ENCODE assay signal across 22 mouse cellular contexts in genomic region chr17:6893332-6893731, GRCm38 (mm10). TPM values are rescaled to one million over a fixed set of nuclear protein-coding genes. Genes with fewer than 3 reads are reported as not detected.
DNase-seq lines count a peak whose midpoint lies in the region; ATAC-seq and TF ChIP-seq lines count a peak whose summit lies in the region.
"Had no signal": no experiment of that assay in that cellular context is flagged by ENCODE, and none has a peak within 500 bp of the region (broad histone marks: within the 10 kb centered on the region; RNA-seq: fewer than 3 reads in every experiment).

No protein-coding gene starts in this region.

- no peak for TF ChIP-seq POLR2A in ES-Bruce4 (IDR thresholded peaks at IDR 0.05; ENCODE audit: insufficient read depth, low read length)

- no peaks in the 10 kb centered on the region for H3K27me3 ChIP-seq in midbrain, embryonic 11.5 days (ENCODE audit: control insufficient read depth, insufficient read depth, low read length)
- H3K27me3 ChIP-seq in midbrain, embryonic 14.5 days (ENCODE audit: control insufficient read depth, insufficient read depth, low read length), result no peaks in the 10 kb centered on the region
- H3K27me3 ChIP-seq in ES-Bruce4 (ENCODE audit: control insufficient read depth, insufficient read depth, low read length, poor library complexity, severe bottlenecking), result no peaks in the 10 kb centered on the region
- H3K27me3 ChIP-seq: forebrain, embryonic 13.5 days; heart, embryonic 15.5 days; hindbrain, embryonic 15.5 days had no signal

- H3K4me3 ChIP-seq in midbrain, embryonic 11.5 days (ENCODE audit: low read depth, low read length), result no peak overlapping the region
- H3K4me3 ChIP-seq in midbrain, embryonic 14.5 days (replicated peaks; ENCODE audit: low read depth, low read length), result no peak overlapping the region
- no peak overlapping the region for H3K4me3 ChIP-seq in ES-Bruce4 (ENCODE audit: low read depth, low read length)
- H3K4me3 ChIP-seq: embryonic facial prominence, embryonic 10.5 days; forebrain, embryonic 13.5 days; gastrocnemius, adult 2 months; heart, embryonic 15.5 days; hindbrain, embryonic 15.5 days had no signal

- H3K36me3 ChIP-seq in midbrain, embryonic 11.5 days (ENCODE audit: control insufficient read depth, insufficient read depth, low read length), result no peaks in the 10 kb centered on the region
- no peaks in the 10 kb centered on the region for H3K36me3 ChIP-seq in midbrain, embryonic 14.5 days (ENCODE audit: control insufficient read depth, insufficient read depth, low read length)
- no peaks in the 10 kb centered on the region for H3K36me3 ChIP-seq in ES-Bruce4 (ENCODE audit: control insufficient read depth, insufficient read depth, low read length, poor library complexity, severe bottlenecking)
- H3K36me3 ChIP-seq: embryonic facial prominence, embryonic 10.5 days; G1E; heart, embryonic 15.5 days; hindbrain, embryonic 15.5 days had no signal

- no peak for ATAC-seq in midbrain, embryonic 11.5 days (ENCODE audit: low FRiP score)
- ATAC-seq in midbrain, embryonic 14.5 days (ENCODE audit: low FRiP score, low TSS enrichment), result no peak
- ATAC-seq: forebrain, embryonic 13.5 days; forebrain, postnatal 0 days; intestine, embryonic 16.5 days had no signal

- peak; percentile 86 for TF ChIP-seq EP300 in ES-Bruce4 (IDR thresholded peaks at IDR 0.05; ENCODE audit: insufficient read depth, low read depth, low read length)

- no peak for TF ChIP-seq CTCF in ES-Bruce4 (IDR thresholded peaks at IDR 0.05; ENCODE audit: low read depth, low read length)

- H3K9me3 ChIP-seq in midbrain, embryonic 11.5 days (ENCODE audit: control insufficient read depth, low read length), result no peaks in the 10 kb centered on the region
- no peaks in the 10 kb centered on the region for H3K9me3 ChIP-seq in midbrain, embryonic 14.5 days (ENCODE audit: control insufficient read depth, low read length)
- H3K9me3 ChIP-seq in ES-Bruce4 (replicated peaks; ENCODE audit: control insufficient read depth, insufficient read depth, low read length, poor library complexity, severe bottlenecking), result no peaks in the 10 kb centered on the region
- H3K9me3 ChIP-seq: embryonic facial prominence, embryonic 10.5 days; forebrain, embryonic 13.5 days; G1E; heart, embryonic 15.5 days; hindbrain, embryonic 15.5 days had no signal

- WGBS in midbrain, embryonic 11.5 days, result 82% methylated on average over 10 of the region's 10 CpGs
- 83% methylated on average over 10 of the region's 10 CpGs for WGBS in midbrain, embryonic 14.5 days

- DNase-seq in midbrain, embryonic 11.5 days (ENCODE audit: low spot score, missing footprints), result peak; percentile 79
- no peak for DNase-seq in midbrain, embryonic 14.5 days
- peak; percentile 58 for DNase-seq in R1 (ENCODE audit: low read depth, low spot score)
- DNase-seq in urinary bladder, postnatal 14 days (ENCODE audit: low spot score), result no peak
- no peak for DNase-seq in cerebellum, adult 18-20 months
- DNase-seq: adrenal gland, adult 2 months; adrenal gland, postnatal 25 days; cerebellum, adult 2 months; cerebellum, postnatal 10 days; forebrain, postnatal 0 days; gastrocnemius, adult 2 months; gastrocnemius, postnatal 25 days; heart, adult 18-20 months; heart, postnatal 14 days had no signal

- no peak overlapping the region for H3K9ac ChIP-seq in midbrain, embryonic 11.5 days (ENCODE audit: low read length)
- H3K9ac ChIP-seq in midbrain, embryonic 14.5 days (replicated peaks; ENCODE audit: low read length), result no peak overlapping the region
- no peak overlapping the region for H3K9ac ChIP-seq in ES-Bruce4 (ENCODE audit: low read depth, poor library complexity, severe bottlenecking)
- H3K9ac ChIP-seq: forebrain, embryonic 13.5 days; forebrain, postnatal 0 days; heart, embryonic 15.5 days; hindbrain, embryonic 15.5 days had no signal

- H3K27ac ChIP-seq in midbrain, embryonic 11.5 days (ENCODE audit: low read depth, low read length), result no peak overlapping the region
- H3K27ac ChIP-seq in midbrain, embryonic 14.5 days (replicated peaks; ENCODE audit: low read depth, low read length), result no peak overlapping the region
- H3K27ac ChIP-seq in ES-Bruce4 (ENCODE audit: insufficient read depth, low read length), result no peak overlapping the region
- H3K27ac ChIP-seq: embryonic facial prominence, embryonic 10.5 days; forebrain, embryonic 13.5 days; gastrocnemius, adult 2 months; heart, embryonic 15.5 days; hindbrain, embryonic 15.5 days had no signal

- no peaks in the 10 kb centered on the region for H3K4me1 ChIP-seq in midbrain, embryonic 11.5 days (ENCODE audit: control insufficient read depth, insufficient read depth, low read length)
- no peaks in the 10 kb centered on the region for H3K4me1 ChIP-seq in midbrain, embryonic 14.5 days (ENCODE audit: control insufficient read depth, insufficient read depth, low read length)
- H3K4me1 ChIP-seq in ES-Bruce4 (ENCODE audit: control insufficient read depth, insufficient read depth, low read length), result no peaks in the 10 kb centered on the region
- H3K4me1 ChIP-seq: forebrain, embryonic 13.5 days; heart, embryonic 15.5 days; hindbrain, embryonic 15.5 days had no signal

- H3K4me2 ChIP-seq in midbrain, embryonic 11.5 days, result no peak overlapping the region
- H3K4me2 ChIP-seq in midbrain, embryonic 14.5 days (ENCODE audit: low read length), result no peak overlapping the region
- H3K4me2 ChIP-seq: forebrain, embryonic 13.5 days; heart, embryonic 11.5 days; heart, embryonic 15.5 days; hindbrain, embryonic 15.5 days had no signal

RNA-seq across cellular contexts. Expression of gene Rsph3b, which starts 55.1 kb away (rescaled TPM):
- polyA plus RNA-seq in midbrain, embryonic 11.5 days (2014; fragmentation: Nextera tagmentation; extraction: Ambion mirVana), result 45.7 and 48.2 TPM in 2 replicates
- polyA plus RNA-seq in midbrain, embryonic 14.5 days (2014; fragmentation: Nextera tagmentation; extraction: Ambion mirVana), result 53.3 and 55.9 TPM in 2 replicates
- polyA plus RNA-seq in ES-Bruce4 (2011; ENCODE audit: insufficient read depth, insufficient read length, low read depth, missing spikeins), result 14.7 and 17.7 TPM in 2 replicates

Comparison
In these comparisons a context has a peak if more than half of its experiments do, and no peak if none do; other contexts are left out.
1. DNase-seq: peak in midbrain, embryonic 11.5 days (single experiment) and R1 (single experiment); none in midbrain, embryonic 14.5 days (single experiment), urinary bladder, postnatal 14 days (single experiment) and cerebellum, adult 18-20 months (0 of 2).